Mouse (Mus musculus): ENCODE data around the gene 6430531B16Rik.

DNA sequence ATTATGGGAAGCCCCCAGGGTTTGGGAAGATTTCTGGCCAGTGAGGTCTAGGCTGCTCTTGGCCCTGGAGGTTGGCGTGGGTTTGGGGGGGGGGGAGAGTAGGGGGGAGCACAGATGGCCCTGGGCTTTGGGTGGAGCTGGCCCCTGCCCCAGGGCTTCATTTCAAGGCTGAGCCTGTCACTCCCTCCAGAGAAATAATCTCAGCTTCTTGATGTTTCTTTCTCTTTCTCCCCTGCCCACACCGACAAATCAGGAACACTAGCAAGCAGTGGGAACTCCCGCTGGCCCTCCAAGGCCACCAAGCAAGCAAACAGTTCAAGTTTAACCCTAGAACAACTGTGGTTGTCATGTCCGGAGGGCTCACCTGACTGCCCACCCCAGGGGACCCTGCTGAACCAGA lies 14.7 kb downstream of the 6430531B16Rik start:
- TF ChIP-seq POLR2A (IDR thresholded peaks at IDR 0.05; ENCODE audit: borderline replicate concordance, extremely low read depth, insufficient read depth, insufficient read length, poor library complexity, severe bottlenecking) (no peak), CTCF (IDR thresholded peaks at IDR 0.05; ENCODE audit: borderline replicate concordance, extremely low read depth, insufficient read depth, insufficient read length) (no peak)
